Mouse (Mus musculus): ENCODE measurements around the gene Gm45711. TPM values are rescaled to one million over a fixed set of nuclear protein-coding genes. Genes with fewer than 3 reads are reported as not detected.
"Not testable (repeated sequence)": the region's sequence is repeated elsewhere in the genome, so short reads cannot be mapped to it uniquely, and the experiment has no call there.

Gm45711 gene
- not detected in 2 replicates for polyA plus RNA-seq (2015; fragmentation: Nextera tagmentation; extraction: Ambion mirVana)

DNA sequence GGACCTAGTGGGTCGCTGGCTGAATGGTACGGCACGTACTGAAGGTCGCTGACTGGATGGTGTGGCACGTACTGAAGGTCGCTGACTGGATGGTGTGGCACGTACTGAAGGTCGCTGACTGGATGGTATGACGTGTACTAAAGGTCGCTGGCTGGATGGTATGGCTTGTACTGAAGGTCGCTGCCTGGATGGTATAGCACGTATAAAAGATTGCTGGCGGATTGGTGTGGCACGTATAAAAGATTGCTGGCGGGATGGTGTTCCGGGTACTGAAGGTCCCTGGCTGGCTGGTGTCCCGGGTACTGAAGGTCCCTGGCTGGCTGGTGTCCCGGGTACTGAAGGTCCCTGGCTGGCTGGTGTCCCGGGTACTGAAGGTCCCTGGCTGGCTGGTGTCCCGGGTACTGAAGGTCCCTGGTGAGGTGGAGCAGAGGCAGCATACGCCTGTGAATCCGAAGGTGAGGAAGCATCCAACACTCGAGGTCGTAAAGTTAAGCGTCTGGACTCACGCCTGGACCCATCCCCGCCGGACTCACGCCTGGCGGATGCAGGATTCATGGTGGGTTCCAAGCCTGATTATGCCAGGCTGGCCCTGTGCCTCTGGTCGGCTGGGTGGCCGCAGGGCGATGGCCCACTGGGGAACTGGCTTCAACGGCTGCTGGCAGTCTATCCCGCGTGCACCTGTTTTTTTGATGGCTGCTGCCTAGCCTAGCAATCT, at the start of gene Gm45711, which contains the start of gene Cmtm1:
Gene Gm45711, minus strand, starts transcription at position 641 of the 715 bp plus-strand sequence.
Gene Cmtm1, minus strand, starts transcription at position 705 of the 715 bp plus-strand sequence.
- 81% methylated on average over 36 of the region's 36 CpGs for whole genome bisulfite sequencing
- H3K4me3 ChIP-seq, result not testable (repeated sequence)

DNA sequence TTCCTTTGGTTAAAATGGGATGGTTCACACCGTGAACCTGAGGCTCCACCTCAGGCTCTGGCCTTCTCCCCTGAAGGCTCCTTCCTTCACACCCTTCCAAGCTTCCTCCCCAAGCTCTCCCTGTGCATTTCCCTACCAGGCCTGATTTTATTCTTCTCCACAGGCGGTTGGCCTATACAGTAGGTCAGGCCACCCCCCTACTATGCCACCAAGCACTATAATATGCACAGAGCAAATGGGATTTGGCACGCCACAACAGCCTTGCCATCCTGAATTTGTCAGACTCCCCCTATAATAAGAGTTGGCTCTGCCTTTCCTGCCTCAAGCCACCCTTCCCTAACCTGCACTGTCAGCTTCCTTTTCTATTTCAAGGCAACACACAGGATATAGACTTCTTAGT, 48.8 kb upstream of the Gm45711 start:
- peaks cover 23% of the 10 kb centered on the region for H3K4me1 ChIP-seq
- no peak overlapping the region for H3K9ac ChIP-seq
- H3K9me3 ChIP-seq, result no peaks in the 10 kb centered on the region
- no peak for ATAC-seq (ENCODE audit: extremely low read depth, insufficient number of reproducible peaks, low FRiP score, low TSS enrichment)
- peaks cover 25% of the 10 kb centered on the region for H3K36me3 ChIP-seq
- 89% methylated on average over 3 of the region's 3 CpGs for WGBS
- H3K4me3 ChIP-seq, result no peak overlapping the region
- H3K27ac ChIP-seq (replicated peaks), result no peak overlapping the region
- no peaks in the 10 kb centered on the region for H3K27me3 ChIP-seq (replicated peaks)
- H3K4me2 ChIP-seq, result no peak overlapping the region

More for the DNA sequence above, at the start of gene Gm45711, which contains the start of gene Cmtm1:
- not testable (repeated sequence) for H3K9me3 ChIP-seq; H3K27me3 ChIP-seq (replicated peaks); H3K27ac ChIP-seq (replicated peaks); H3K36me3 ChIP-seq; H3K4me2 ChIP-seq; H3K4me1 ChIP-seq; H3K9ac ChIP-seq; ATAC-seq (ENCODE audit: extremely low read depth, insufficient number of reproducible peaks, low FRiP score, low TSS enrichment)

DNA sequence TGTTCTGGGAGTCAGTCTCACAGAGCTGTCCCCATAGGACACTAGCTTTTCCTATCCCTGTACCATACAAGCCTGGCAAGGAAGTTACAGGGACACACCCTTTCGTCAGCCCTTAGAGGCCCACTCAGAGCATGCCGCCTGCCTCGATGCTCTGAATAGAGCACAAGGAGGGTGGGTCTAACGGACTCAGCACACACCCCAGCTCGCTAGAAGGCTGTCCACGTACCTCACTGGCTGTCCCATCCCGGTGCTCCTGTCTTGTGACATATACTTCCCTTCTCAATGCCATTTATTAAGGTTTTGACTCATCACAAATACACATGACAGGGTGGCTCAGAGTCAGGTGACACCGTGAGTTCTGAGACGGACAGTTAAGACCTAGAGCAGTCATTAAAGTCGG, 44.6 kb upstream of the Gm45711 start:
- Histone ChIP-seq H3K27me3 (replicated peaks) (no peaks in the 10 kb centered on the region), H3K4me1 (peaks cover 19% of the 10 kb centered on the region), H3K4me3 (no peak overlapping the region), H3K9ac (no peak overlapping the region), H3K27ac (replicated peaks) (no peak overlapping the region), H3K36me3 (peaks cover 33% of the 10 kb centered on the region), H3K4me2 (no peak overlapping the region), H3K9me3 (no peaks in the 10 kb centered on the region)
- ATAC-seq (ENCODE audit: extremely low read depth, insufficient number of reproducible peaks, low FRiP score, low TSS enrichment), result no peak
- 87% methylated on average over 10 of the region's 10 CpGs for WGBS

DNA sequence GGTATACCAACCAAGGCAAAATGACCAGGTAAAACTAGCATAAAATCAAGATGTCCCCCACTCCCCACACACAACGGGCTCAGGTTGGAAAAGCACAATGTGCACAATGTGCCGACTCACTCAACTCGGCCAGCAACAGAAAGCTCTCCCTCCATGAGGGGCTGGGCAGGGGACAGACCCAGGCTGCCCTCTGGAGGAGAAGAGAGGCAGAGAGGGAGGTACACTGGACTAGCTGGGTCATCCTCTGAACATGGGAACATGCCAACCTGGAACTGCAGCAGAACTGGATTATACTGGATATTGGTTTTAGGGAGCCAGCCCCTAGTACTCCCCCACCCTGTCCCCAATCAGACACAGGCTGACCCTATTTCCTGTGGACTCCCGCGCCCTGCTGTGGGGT, 43.3 kb upstream of the Gm45711 start:
- ATAC-seq (ENCODE audit: extremely low read depth, insufficient number of reproducible peaks, low FRiP score, low TSS enrichment), result no peak; the same call in 1 of the 2 replicates

DNA sequence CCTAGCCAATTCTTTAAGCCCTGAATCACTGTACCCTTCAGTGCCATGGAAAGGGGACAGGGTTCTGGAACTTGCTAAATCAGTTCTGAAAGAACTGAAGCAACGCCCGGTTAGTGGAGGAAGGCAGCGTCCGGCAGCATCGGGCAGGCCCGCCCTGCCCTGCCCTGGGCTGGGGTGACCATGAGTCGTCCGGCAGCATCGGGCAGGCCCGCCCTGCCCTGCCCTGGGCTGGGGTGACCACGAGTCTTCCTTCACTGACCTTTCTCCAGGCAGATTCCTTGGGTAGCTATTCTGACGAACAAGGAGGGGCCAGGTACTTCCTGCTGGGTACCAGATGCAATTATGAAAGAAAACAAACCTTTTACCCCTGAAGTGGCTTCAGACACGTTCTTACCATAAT, 40.2 kb upstream of the Gm45711 start:
- peaks cover 47% of the 10 kb centered on the region for H3K36me3 ChIP-seq
- peaks cover 17% of the 10 kb centered on the region for H3K4me1 ChIP-seq
- H3K27ac ChIP-seq (replicated peaks), result no peak overlapping the region
- no peak overlapping the region for H3K4me2 ChIP-seq
- H3K9ac ChIP-seq, result no peak overlapping the region
- 69% methylated on average over 13 of the region's 13 CpGs for WGBS
- H3K27me3 ChIP-seq (replicated peaks), result no peaks in the 10 kb centered on the region
- ATAC-seq (ENCODE audit: extremely low read depth, insufficient number of reproducible peaks, low FRiP score, low TSS enrichment), result no peak
- H3K4me3 ChIP-seq, result no peak overlapping the region
- no peaks in the 10 kb centered on the region for H3K9me3 ChIP-seq

More for the DNA sequence above, 43.3 kb upstream of the Gm45711 start:
- peaks cover 23% of the 10 kb centered on the region for H3K4me1 ChIP-seq
- H3K27ac ChIP-seq (replicated peaks), result no peak overlapping the region
- H3K4me2 ChIP-seq, result no peak overlapping the region
- no peak overlapping the region for H3K4me3 ChIP-seq
- no peaks in the 10 kb centered on the region for H3K27me3 ChIP-seq (replicated peaks)
- peaks cover 33% of the 10 kb centered on the region for H3K36me3 ChIP-seq
- no peak overlapping the region for H3K9ac ChIP-seq
- H3K9me3 ChIP-seq, result no peaks in the 10 kb centered on the region
- WGBS, result 53% methylated on average over 5 of the region's 5 CpGs

DNA sequence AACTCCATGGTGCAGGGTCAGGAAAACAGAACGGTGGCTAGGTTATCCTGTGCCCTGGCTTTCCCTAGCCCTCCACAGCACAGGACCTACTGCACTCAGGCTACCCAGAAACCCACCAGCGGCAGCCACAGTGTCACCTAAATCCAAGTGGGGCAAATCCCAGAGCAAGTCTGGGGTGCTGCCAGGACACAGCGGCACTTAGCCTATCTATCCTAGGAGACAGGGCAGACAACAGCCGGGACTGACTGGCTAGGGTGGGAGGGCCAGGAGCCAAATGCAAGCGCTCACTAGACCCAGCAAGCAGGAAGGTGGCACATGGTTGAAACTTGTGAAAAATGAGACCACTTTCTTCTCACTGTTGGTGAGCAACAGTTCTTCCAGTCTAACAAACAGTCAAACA, 39.1 kb upstream of the Gm45711 start:
- 52% methylated on average over 5 of the region's 5 CpGs for WGBS
- peak overlapping the region; percentile 37; the same call in 1 of the 2 replicates for H3K27ac ChIP-seq (replicated peaks)
- H3K36me3 ChIP-seq, result peaks cover 46% of the 10 kb centered on the region
- H3K9me3 ChIP-seq, result no peaks in the 10 kb centered on the region
- no peaks in the 10 kb centered on the region for H3K27me3 ChIP-seq (replicated peaks)
- no peak for ATAC-seq (ENCODE audit: extremely low read depth, insufficient number of reproducible peaks, low FRiP score, low TSS enrichment)
- H3K9ac ChIP-seq, result no peak overlapping the region
- H3K4me2 ChIP-seq, result no peak overlapping the region
- no peak overlapping the region for H3K4me3 ChIP-seq
- peaks cover 23% of the 10 kb centered on the region for H3K4me1 ChIP-seq

DNA sequence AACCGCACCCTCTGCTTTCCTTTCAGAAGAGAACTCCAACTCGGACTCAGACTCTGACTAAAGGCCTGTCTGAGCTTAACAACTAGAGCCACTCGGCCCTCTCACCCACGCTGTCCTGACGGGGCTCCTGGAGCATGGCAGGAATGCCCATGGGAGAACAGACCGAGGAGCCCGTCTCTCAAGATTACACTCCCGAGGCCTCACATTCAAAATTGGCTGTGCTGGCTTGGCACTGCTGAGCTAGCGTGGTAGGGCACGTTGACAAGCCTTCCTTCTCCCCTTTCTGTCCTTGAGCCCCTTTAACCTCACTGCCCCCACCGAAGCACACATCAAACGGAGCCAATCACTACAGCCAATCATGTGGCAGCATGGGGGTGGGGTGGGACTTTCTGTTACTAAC, 36.8 kb upstream of the Gm45711 start:
- WGBS, result 30% methylated on average over 12 of the region's 12 CpGs
- Histone ChIP-seq H3K27ac (replicated peaks) (no peak overlapping the region), H3K36me3 (peaks cover 43% of the 10 kb centered on the region), H3K27me3 (replicated peaks) (no peaks in the 10 kb centered on the region), H3K4me1 (peaks cover 45% of the 10 kb centered on the region), H3K9ac (peak overlapping the region; percentile 67), H3K9me3 (no peaks in the 10 kb centered on the region), H3K4me2 (no peak overlapping the region), H3K4me3 (no peak overlapping the region)
- ATAC-seq (ENCODE audit: extremely low read depth, insufficient number of reproducible peaks, low FRiP score, low TSS enrichment), result no peak

DNA sequence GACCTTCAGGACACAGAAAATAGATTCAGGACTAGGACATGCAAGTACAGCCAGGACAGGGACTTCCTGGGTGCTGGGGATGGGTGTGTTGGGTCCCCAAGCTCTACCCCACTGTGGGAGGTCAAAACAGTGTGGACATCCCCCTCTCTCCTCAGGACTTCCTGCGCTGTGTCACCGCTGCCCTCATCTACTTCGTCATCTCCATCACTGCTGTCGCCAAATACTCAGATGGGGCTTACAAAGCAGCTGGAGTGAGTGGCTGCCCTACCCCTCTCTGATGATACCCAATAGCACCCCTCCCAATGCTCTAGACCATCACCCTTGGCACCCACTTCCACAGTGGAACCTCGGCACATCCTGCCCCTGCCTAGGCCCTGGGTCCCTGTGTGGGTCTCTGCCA, 34.7 kb upstream of the Gm45711 start:
- WGBS, result 85% methylated on average over 5 of the region's 5 CpGs
- Histone ChIP-seq H3K27ac (replicated peaks) (no peak overlapping the region), H3K9ac (no peak overlapping the region), H3K36me3 (peaks cover 43% of the 10 kb centered on the region), H3K27me3 (replicated peaks) (no peaks in the 10 kb centered on the region), H3K9me3 (no peaks in the 10 kb centered on the region), H3K4me1 (peaks cover 56% of the 10 kb centered on the region), H3K4me3 (no peak overlapping the region), H3K4me2 (no peak overlapping the region)
- ATAC-seq (ENCODE audit: extremely low read depth, insufficient number of reproducible peaks, low FRiP score, low TSS enrichment), result no peak

DNA sequence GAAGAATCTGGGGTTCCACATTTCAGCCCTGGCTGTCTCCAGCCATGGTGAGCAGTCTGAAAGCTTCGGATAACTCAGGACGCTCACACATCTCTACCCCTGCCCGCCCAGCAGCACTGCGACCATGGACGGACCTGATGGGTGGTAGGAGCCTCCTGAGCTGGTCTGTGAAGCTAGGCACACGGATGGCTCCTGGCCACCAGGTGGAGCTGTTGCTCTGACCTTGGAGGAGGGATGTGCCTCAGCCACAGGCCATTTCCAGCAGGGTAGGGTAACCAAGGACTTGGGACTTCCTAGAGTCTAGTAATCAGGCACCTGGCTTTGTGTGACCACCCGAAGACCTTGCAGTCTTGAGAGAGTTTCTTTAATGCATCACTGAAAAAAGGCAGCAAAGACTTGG, 34.1 kb upstream of the Gm45711 start:
- no peaks in the 10 kb centered on the region for H3K9me3 ChIP-seq
- 12% methylated on average over 7 of the region's 7 CpGs for WGBS
- H3K27me3 ChIP-seq (replicated peaks), result no peaks in the 10 kb centered on the region
- no peak for ATAC-seq (ENCODE audit: extremely low read depth, insufficient number of reproducible peaks, low FRiP score, low TSS enrichment)
- 0 out of 2 replicates have a peak overlapping the region, but pooled peaks have one; percentile 5 for H3K27ac ChIP-seq (replicated peaks)
- H3K36me3 ChIP-seq, result peaks cover 43% of the 10 kb centered on the region
- H3K4me2 ChIP-seq, result no peak overlapping the region
- peaks cover 56% of the 10 kb centered on the region for H3K4me1 ChIP-seq
- 0 out of 2 replicates have a peak overlapping the region, but pooled peaks have one; percentile 28 for H3K9ac ChIP-seq
- no peak overlapping the region for H3K4me3 ChIP-seq

DNA sequence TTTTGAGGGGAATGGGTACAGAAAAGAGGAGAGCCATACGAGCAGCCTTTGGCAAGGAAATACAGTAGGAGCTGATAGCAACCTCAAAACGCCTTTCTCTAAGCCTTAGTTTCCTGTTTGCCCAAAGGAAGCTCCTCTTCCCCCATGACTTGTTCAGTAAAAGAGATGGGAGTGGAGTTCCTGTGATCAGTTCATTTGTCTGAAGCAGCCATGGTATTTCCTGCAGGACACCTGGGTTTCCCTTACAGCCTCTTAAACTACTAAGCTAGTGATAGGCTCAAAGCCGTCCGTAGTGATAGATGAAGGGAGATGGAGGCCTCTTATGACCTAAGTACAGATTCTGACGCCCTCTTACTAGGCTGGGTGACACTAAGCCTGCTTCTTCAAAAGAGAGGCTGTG, 32.5 kb upstream of the Gm45711 start:
- H3K4me2 ChIP-seq, result peak overlapping the region; percentile 83
- H3K27ac ChIP-seq (replicated peaks), result peak overlapping the region; percentile 94; the same call in 1 of the 2 replicates
- peaks cover 37% of the 10 kb centered on the region for H3K36me3 ChIP-seq
- H3K27me3 ChIP-seq (replicated peaks), result no peaks in the 10 kb centered on the region
- peaks cover 54% of the 10 kb centered on the region for H3K4me1 ChIP-seq
- 43% methylated on average over 5 of the region's 5 CpGs for WGBS
- H3K4me3 ChIP-seq, result no peak overlapping the region
- H3K9me3 ChIP-seq, result no peaks in the 10 kb centered on the region
- H3K9ac ChIP-seq, result peak overlapping the region; percentile 33; the same call in 1 of the 2 replicates
- ATAC-seq (ENCODE audit: extremely low read depth, insufficient number of reproducible peaks, low FRiP score, low TSS enrichment), result no peak

DNA sequence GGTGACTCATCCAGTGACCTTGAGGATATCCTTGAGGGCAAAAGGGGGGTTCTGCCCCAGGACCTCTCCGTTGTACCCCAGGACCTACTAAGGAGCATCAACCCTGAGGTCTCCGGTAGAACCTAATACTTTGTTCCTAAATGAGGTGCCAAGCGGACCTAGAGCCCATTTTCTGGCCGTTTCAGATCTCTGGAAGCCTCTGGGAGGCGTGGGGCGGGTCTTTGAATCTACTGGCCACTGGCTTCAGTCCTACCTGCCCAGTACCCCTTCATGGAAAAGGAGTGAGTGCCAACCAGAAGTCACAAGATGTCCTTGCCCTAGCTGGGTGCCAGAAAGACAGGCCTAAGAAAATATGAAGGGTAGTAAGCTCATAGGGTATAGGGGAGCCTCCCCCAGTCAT, 31.8 kb upstream of the Gm45711 start:
- H3K4me1 ChIP-seq, result peaks cover 51% of the 10 kb centered on the region
- peak overlapping the region; percentile 94 for H3K27ac ChIP-seq (replicated peaks)
- peak overlapping the region; percentile 78 for H3K4me3 ChIP-seq
- H3K9ac ChIP-seq, result peak overlapping the region; percentile 96
- ATAC-seq (ENCODE audit: extremely low read depth, insufficient number of reproducible peaks, low FRiP score, low TSS enrichment), result no peak
- peaks cover 29% of the 10 kb centered on the region for H3K36me3 ChIP-seq
- no peaks in the 10 kb centered on the region for H3K27me3 ChIP-seq (replicated peaks)
- no peaks in the 10 kb centered on the region for H3K9me3 ChIP-seq
- 36% methylated on average over 6 of the region's 6 CpGs for WGBS
- peak overlapping the region; percentile 83 for H3K4me2 ChIP-seq
